Mouse (Mus musculus) adrenal gland, postnatal 14 days (tissue): ENCODE data around the gene Tssk1. TPM values are rescaled to one million over a fixed set of nuclear protein-coding genes. Genes with fewer than 3 reads are reported as not detected.

Experiments used
- DNase-seq: peaks from one replicate; pipeline ENCODE4 v3.0.0; 2021; ENCODE audit warnings: mixed read lengths
- total RNA-seq: library from RNA; stranded (reverse); gene quantifications from 2 replicates; pipeline ENCODE4 v1.2.3, GENCODE M21; 2021

The Tssk1 gene
- total RNA-seq, 1 experiment from 2014 or later: 0.19 TPM

DNA sequence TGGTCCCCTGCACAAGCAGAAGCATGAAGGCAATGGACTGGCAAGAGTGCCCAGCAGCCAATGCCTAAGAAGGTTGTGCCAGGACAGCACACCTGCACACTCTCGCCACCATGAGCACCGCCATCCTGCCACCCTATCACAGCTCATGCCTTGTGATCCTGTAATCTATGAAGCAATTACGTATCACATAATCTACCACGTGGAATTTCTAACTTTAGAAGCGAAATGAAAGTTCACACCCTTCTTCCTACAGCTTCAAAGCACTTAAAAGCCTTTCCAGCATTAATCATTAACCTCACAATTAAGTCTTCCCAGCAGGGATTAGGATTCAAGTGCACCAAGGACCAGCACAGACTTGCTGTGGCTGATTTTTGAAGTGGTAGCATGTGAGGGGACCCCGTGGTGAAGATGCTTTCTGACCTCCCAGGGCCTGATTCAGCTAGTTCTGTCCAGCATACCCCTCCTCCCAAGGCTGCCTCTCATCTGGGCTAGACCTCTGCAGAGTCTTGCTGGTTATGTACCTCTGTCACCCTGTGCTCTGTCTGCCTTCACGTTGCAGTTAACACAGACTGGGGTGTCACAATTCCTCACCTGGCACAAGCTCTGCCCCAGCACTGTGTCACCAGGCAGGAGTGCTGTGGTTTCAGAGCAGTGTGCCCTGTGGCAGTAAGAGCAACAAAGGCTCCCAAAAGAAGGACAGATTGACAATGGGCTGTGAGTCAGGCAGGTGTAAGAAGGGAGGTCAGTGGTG is 51.2 kb downstream of the Tssk1 start:
- DNase-seq: no peak

Other genes starting within 250 kb of the Tssk1 start
- gene Ccdc74a, start 247.8 kb upstream of the Tssk1 start, total RNA-seq: 2.0 and 3.8 TPM in 2 replicates
- 51.3 and 60.3 TPM in 2 replicates for gene Med15, start 161.3 kb upstream of the Tssk1 start, total RNA-seq
- gene Klhl22, start 134.6 kb upstream of the Tssk1 start, total RNA-seq: 40.3 and 43.1 TPM in 2 replicates
- 11.3 and 12.4 TPM in 2 replicates for gene Scarf2, start 96.9 kb upstream of the Tssk1 start, total RNA-seq
- not detected in 2 replicates for gene B830017H08Rik, start 61.1 kb upstream of the Tssk1 start, total RNA-seq
- gene Car15, start 55.9 kb upstream of the Tssk1 start, total RNA-seq: 1.3 and 2.2 TPM in 2 replicates
- 0.15 and 0.30 TPM in 2 replicates for gene Gm20518, start 2.6 kb upstream of the Tssk1 start, total RNA-seq
- gene Dgcr2, start 4.3 kb downstream of the Tssk1 start, total RNA-seq: 57.6 and 63.6 TPM in 2 replicates
- gene Tssk2, start 4.4 kb downstream of the Tssk1 start, total RNA-seq: not detected in 2 replicates
- 16.0 and 20.2 TPM in 2 replicates for gene Ess2, start 17.1 kb downstream of the Tssk1 start, total RNA-seq
- not detected in 2 replicates for gene Gsc2, start 20.8 kb downstream of the Tssk1 start, total RNA-seq
- 107 and 109 TPM in 2 replicates for gene Slc25a1, start 34.0 kb downstream of the Tssk1 start, total RNA-seq
- gene Vpreb2, start 86.2 kb downstream of the Tssk1 start, total RNA-seq: not detected in 2 replicates
- 55.3 and 58.7 TPM in 2 replicates for gene Dgcr6, start 158.6 kb downstream of the Tssk1 start, total RNA-seq
- gene Prodh, start 196.0 kb downstream of the Tssk1 start, total RNA-seq: 37.6 and 37.9 TPM in 2 replicates
- 0.33 and 0.86 TPM in 2 replicates for gene Rtn4r, start 233.4 kb downstream of the Tssk1 start, total RNA-seq